Comparison of ENCODE assay signal across 21 mouse cellular contexts in the genomic region with DNA sequence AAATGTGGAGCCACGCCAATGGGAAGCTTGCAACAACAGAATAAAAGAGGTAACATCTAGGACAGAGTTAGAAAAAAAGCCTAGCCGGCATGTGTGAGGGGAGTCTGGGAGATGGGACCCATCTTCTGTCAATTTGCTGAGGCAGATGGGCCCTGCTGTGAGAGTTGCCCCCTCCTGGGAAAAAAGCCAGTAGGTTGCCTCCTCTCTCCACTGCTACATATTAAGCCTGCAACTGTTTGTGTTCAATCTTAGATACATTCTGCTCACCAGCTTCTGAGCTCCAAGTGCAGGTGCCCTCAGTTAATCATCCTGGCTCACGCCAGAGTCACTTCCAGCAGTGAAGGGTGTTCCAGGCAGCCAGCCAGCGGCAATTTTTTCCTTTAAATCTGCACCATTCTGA. TPM values are rescaled to one million over a fixed set of nuclear protein-coding genes. Genes with fewer than 3 reads are reported as not detected.
DNase-seq lines count a peak whose midpoint lies in the region; ATAC-seq and TF ChIP-seq lines count a peak whose summit lies in the region.
"Had no signal": no experiment of that assay in that cellular context is flagged by ENCODE, and none has a peak within 500 bp of the region (broad histone marks: within the 10 kb centered on the region; RNA-seq: fewer than 3 reads in every experiment).

No protein-coding gene starts in this region.

- TF ChIP-seq CTCF in brain, embryonic 14.5 days (IDR thresholded peaks at IDR 0.05; ENCODE audit: borderline replicate concordance, extremely low read depth, insufficient read depth, insufficient read length): no peak

- peak; percentile 32 for DNase-seq in cerebellum, adult 8-10 months
- DNase-seq in cerebellum, adult 9-10 months: no peak
- DNase-seq in layer of hippocampus, adult 11-12 months (ENCODE audit: low spot score): peak; percentile 48
- no peak for DNase-seq in layer of hippocampus, postnatal 10 days (ENCODE audit: low spot score in 2 of 2)
- DNase-seq in brain, embryonic 14.5 days (ENCODE audit: low read depth): peak; percentile 76
- DNase-seq in layer of hippocampus, adult 9-11 months: peak; percentile 62
- DNase-seq in gastrocnemius, postnatal 4 days (ENCODE audit: low spot score in 2 of 2): no peak
- DNase-seq: adrenal gland, postnatal 10 days; gastrocnemius, postnatal 25 days; kidney, adult 2 months had no signal

- no peak for TF ChIP-seq POLR2A in brain, embryonic 14.5 days (IDR thresholded peaks at IDR 0.05; ENCODE audit: borderline replicate concordance, extremely low read depth, insufficient read depth, insufficient read length, poor library complexity, severe bottlenecking)

- no peak for ATAC-seq in erythroid progenitor cell, adult 5-6 weeks (replicated peaks; ENCODE audit: low FRiP score, poor library complexity, severe bottlenecking)
- ATAC-seq: midbrain, embryonic 15.5 days had no signal

RNA-seq across cellular contexts. Expression of gene Aqp6, which starts 18.6 kb away (rescaled TPM):
- total RNA-seq in layer of hippocampus, postnatal 10 days (2021): not detected
- polyA plus RNA-seq in brain, embryonic 14.5 days (2012; rRNA removed): 2.8 and 4.4 TPM in 2 replicates
- not detected in 2 replicates for total RNA-seq in erythroid progenitor cell, adult 5-6 weeks (2015; ENCODE audit: low replicate concordance)
- total RNA-seq in erythroid progenitor cell, adult 5-6 weeks (2017; ENCODE audit: low replicate concordance): not detected in 2 replicates
- not detected for total RNA-seq in gastrocnemius, postnatal 4 days (2021)
- total RNA-seq: adrenal gland, postnatal 10 days; gastrocnemius, postnatal 25 days; hematopoietic stem cell, adult 5-6 weeks; layer of hippocampus, postnatal 25 days had no signal
- polyA plus RNA-seq: embryonic facial prominence, embryonic 11.5 days; heart, embryonic 11.5 days; limb, embryonic 11.5 days; liver, embryonic 16.5 days; macrophage; stomach, embryonic 16.5 days had no signal

RNA-seq across cellular contexts. Expression of gene Aqp5, which starts 29.2 kb away (rescaled TPM):
- under 1 TPM; 0.32 to 0.62 TPM for total RNA-seq in layer of hippocampus, postnatal 10 days (2021)
- polyA plus RNA-seq in brain, embryonic 14.5 days (2012; rRNA removed): 1.1 and 1.7 TPM in 2 replicates
- not detected in 2 replicates for total RNA-seq in erythroid progenitor cell, adult 5-6 weeks (2015; ENCODE audit: low replicate concordance)
- not detected in 2 replicates for total RNA-seq in erythroid progenitor cell, adult 5-6 weeks (2017; ENCODE audit: low replicate concordance)
- not detected for total RNA-seq in gastrocnemius, postnatal 4 days (2021)
- total RNA-seq: gastrocnemius, postnatal 25 days; hematopoietic stem cell, adult 5-6 weeks had no signal
- polyA plus RNA-seq: embryonic facial prominence, embryonic 11.5 days; limb, embryonic 11.5 days; macrophage; stomach, embryonic 16.5 days had no signal

RNA-seq across cellular contexts. Expression of gene Racgap1, which starts 31.6 kb away (rescaled TPM):
- 10 to 100 TPM; 13.6 TPM for total RNA-seq in layer of hippocampus, postnatal 10 days (2021)
- 83.0 and 118 TPM in 2 replicates for polyA plus RNA-seq in brain, embryonic 14.5 days (2012; rRNA removed)
- 248 and 272 TPM in 2 replicates for total RNA-seq in erythroid progenitor cell, adult 5-6 weeks (2015; ENCODE audit: low replicate concordance)
- 292 and 327 TPM in 2 replicates for total RNA-seq in erythroid progenitor cell, adult 5-6 weeks (2017; ENCODE audit: low replicate concordance)
- 10 to 100 TPM; 40.5 to 43.4 TPM for total RNA-seq in gastrocnemius, postnatal 4 days (2021)

RNA-seq across cellular contexts. Expression of gene Aqp2, which starts 41.0 kb away (rescaled TPM):
- not detected for total RNA-seq in layer of hippocampus, postnatal 10 days (2021)
- 0.07 and 0.08 TPM in 2 replicates for polyA plus RNA-seq in brain, embryonic 14.5 days (2012; rRNA removed)
- total RNA-seq in erythroid progenitor cell, adult 5-6 weeks (2015; ENCODE audit: low replicate concordance): not detected in 2 replicates
- not detected in 2 replicates for total RNA-seq in erythroid progenitor cell, adult 5-6 weeks (2017; ENCODE audit: low replicate concordance)
- not detected for total RNA-seq in gastrocnemius, postnatal 4 days (2021)
- total RNA-seq: gastrocnemius, postnatal 25 days; hematopoietic stem cell, adult 5-6 weeks had no signal
- polyA plus RNA-seq: embryonic facial prominence, embryonic 11.5 days; heart, embryonic 11.5 days; limb, embryonic 11.5 days; liver, embryonic 16.5 days; macrophage; midbrain, embryonic 15.5 days; neural tube, embryonic 11.5 days; stomach, embryonic 16.5 days had no signal

RNA-seq across cellular contexts. Expression of gene Asic1, which starts 50.3 kb away (rescaled TPM):
- 10 to 100 TPM; 50.7 to 54.6 TPM for total RNA-seq in layer of hippocampus, postnatal 10 days (2021)
- polyA plus RNA-seq in brain, embryonic 14.5 days (2012; rRNA removed): 81.2 and 114 TPM in 2 replicates
- total RNA-seq in erythroid progenitor cell, adult 5-6 weeks (2015; ENCODE audit: low replicate concordance): not detected in 2 replicates
- not detected in 2 replicates for total RNA-seq in erythroid progenitor cell, adult 5-6 weeks (2017; ENCODE audit: low replicate concordance)
- total RNA-seq in gastrocnemius, postnatal 4 days (2021): 1 to 10 TPM in 1 of 2 experiments, under 1 TPM in 1; 0.91 to 1.9 TPM
- total RNA-seq: hematopoietic stem cell, adult 5-6 weeks had no signal

Comparison
In these comparisons a context has a peak if more than half of its experiments do, and no peak if none do; other contexts are left out.
1. DNase-seq: peak in cerebellum, adult 8-10 months (single experiment), layer of hippocampus, adult 11-12 months (single experiment), brain, embryonic 14.5 days (single experiment) and layer of hippocampus, adult 9-11 months (single experiment); none in cerebellum, adult 9-10 months (single experiment), layer of hippocampus, postnatal 10 days (0 of 2) and gastrocnemius, postnatal 4 days (0 of 2).
2. RNA of gene Racgap1, which starts 31.6 kb away (total RNA-seq): 248 to 327 TPM in erythroid progenitor cell, adult 5-6 weeks; 40.5 to 43.4 TPM in gastrocnemius, postnatal 4 days and 13.6 TPM in layer of hippocampus, postnatal 10 days; every median in the first group is over 4 times any median in the second.